Mouse (Mus musculus) megakaryocyte progenitor cell, adult 5-6 weeks (primary cell): ENCODE results near the gene Gga2. TPM values are rescaled to one million over a fixed set of nuclear protein-coding genes. Genes with fewer than 3 reads are reported as not detected.

Source experiments
- ATAC-seq: replicated peaks from 2 replicates; pipeline ENCODE4 v1.8.0; 2016; ENCODE audit warnings: mild to moderate bottlenecking, moderate TSS enrichment, inconsistent platforms; ENCODE audit not compliant: poor library complexity
- total RNA-seq, 2 experiments: library from RNA; stranded (forward) in 1 of 2; stranded (reverse) in 1 of 2; fragments of 157-497, 149-512 nt in 1 of 2; fragments of 200-1000 nt in 1 of 2; gene quantifications; 2 replicates each; pipeline versions ENCODE4 v1.2.3 to v1.2.4; 2015 to 2017

The Gga2 gene
- total RNA-seq, 2 experiments from 2014 or later = 20.0 to 21.4 TPM

- no peak for ATAC-seq
Measured at GRCm38 (mm10) chr7:121939244-121939643, 81.8 kb downstream of the Gga2 start.

GRCm38 (mm10) chr7:121938124-121938891, 82.7 kb downstream of the Gga2 start:
- ATAC-seq = no peak

GRCm38 (mm10) chr7:121936861-121937630, 84.0 kb downstream of the Gga2 start:
- no peak for ATAC-seq

Other genes starting within 250 kb of the Gga2 start
- gene Scnn1b, start 156.2 kb downstream of the Gga2 start, total RNA-seq (2015) = not detected in 2 replicates
- gene Scnn1b, start 156.2 kb downstream of the Gga2 start, total RNA-seq (2017) = not detected in 2 replicates
- gene Cog7, start 39.5 kb downstream of the Gga2 start, total RNA-seq (2015) = 15.1 and 17.9 TPM in 2 replicates
- gene Cog7, start 39.5 kb downstream of the Gga2 start, total RNA-seq (2017) = 16.7 and 19.2 TPM in 2 replicates
- gene Ubfd1, start 46.0 kb upstream of the Gga2 start, total RNA-seq (2015) = 36.5 and 37.1 TPM in 2 replicates
- gene Ubfd1, start 46.0 kb upstream of the Gga2 start, total RNA-seq (2017) = 30.7 and 35.9 TPM in 2 replicates
- 4.1 and 5.7 TPM in 2 replicates for gene Ears2, start 46.0 kb upstream of the Gga2 start, total RNA-seq (2015)
- 6.6 and 7.7 TPM in 2 replicates for gene Ears2, start 46.0 kb upstream of the Gga2 start, total RNA-seq (2017)
- gene Ndufab1, start 80.7 kb upstream of the Gga2 start, total RNA-seq (2015) = 277 and 282 TPM in 2 replicates
- 77.0 and 77.4 TPM in 2 replicates for gene Ndufab1, start 80.7 kb upstream of the Gga2 start, total RNA-seq (2017)
- gene Palb2, start 111.8 kb upstream of the Gga2 start, total RNA-seq (2015) = 26.8 and 26.9 TPM in 2 replicates
- gene Palb2, start 111.8 kb upstream of the Gga2 start, total RNA-seq (2017) = 21.9 and 22.2 TPM in 2 replicates
- gene Dctn5, start 111.8 kb upstream of the Gga2 start, total RNA-seq (2015) = 61.3 and 62.8 TPM in 2 replicates
- 75.4 and 83.6 TPM in 2 replicates for gene Dctn5, start 111.8 kb upstream of the Gga2 start, total RNA-seq (2017)
- 47.5 and 49.1 TPM in 2 replicates for gene Plk1, start 138.2 kb upstream of the Gga2 start, total RNA-seq (2015)
- gene Plk1, start 138.2 kb upstream of the Gga2 start, total RNA-seq (2017) = 41.1 and 45.4 TPM in 2 replicates
- not detected in 2 replicates for gene Ern2, start 165.0 kb upstream of the Gga2 start, total RNA-seq (2015)
- gene Ern2, start 165.0 kb upstream of the Gga2 start, total RNA-seq (2017) = not detected in 2 replicates
- not detected in 2 replicates for gene Chp2, start 198.3 kb upstream of the Gga2 start, total RNA-seq (2015)
- not detected in 2 replicates for gene Chp2, start 198.3 kb upstream of the Gga2 start, total RNA-seq (2017)